Mouse (Mus musculus): ENCODE data around the gene Hoxb3.

Hoxb3 gene

DNA sequence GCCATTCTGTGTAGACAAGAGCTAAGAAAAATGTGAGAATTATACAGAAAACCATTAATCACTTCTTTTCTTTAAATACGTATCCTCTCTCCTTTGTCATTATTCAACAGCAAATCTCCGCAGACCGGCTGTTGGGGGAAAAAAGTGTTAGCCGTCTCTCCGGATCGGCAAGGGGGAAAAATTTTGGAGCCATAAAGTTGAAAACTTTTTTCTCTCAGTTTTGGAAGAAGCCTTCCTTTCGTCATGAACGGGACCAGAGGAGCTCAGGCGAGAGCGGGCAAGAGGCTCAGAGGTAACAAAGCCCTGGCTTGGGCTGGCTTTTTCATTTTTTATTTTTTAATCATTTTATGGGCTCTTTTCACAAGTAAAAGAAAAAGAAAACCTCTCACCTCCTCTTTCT lies at the start of gene Hoxb3:
Hoxb3 (plus strand) TSS at position 173 of the 400 bp plus-strand sequence.
- DNase-seq (ENCODE audit: low spot score), result no peak

DNA sequence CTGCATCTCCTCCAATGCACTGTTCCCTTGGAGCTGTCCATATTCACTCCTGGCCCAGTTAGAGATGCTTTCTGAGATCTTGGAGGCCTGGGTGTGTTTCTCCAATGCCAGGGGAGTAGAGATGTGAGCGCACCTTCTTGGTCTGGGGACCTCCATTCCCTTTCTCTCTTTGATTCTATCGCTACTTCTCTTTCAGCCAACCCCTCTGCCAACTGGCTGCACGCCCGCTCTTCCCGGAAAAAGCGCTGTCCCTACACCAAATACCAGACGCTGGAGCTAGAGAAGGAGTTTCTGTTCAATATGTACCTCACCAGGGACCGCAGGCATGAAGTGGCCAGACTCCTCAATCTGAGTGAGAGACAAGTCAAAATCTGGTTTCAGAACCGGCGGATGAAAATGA lies 48.7 kb upstream of the Hoxb3 start:
- no peak for DNase-seq (ENCODE audit: low spot score)

- DNase-seq (ENCODE audit: low spot score), result no peak
Observed at GRCm38 (mm10) chr11:96275896-96276295, 47.2 kb upstream of the Hoxb3 start.

GRCm38 (mm10) chr11:96277151-96278044 lies 45.7 kb upstream of the Hoxb3 start:
- DNase-seq (ENCODE audit: low spot score), result no peak

GRCm38 (mm10) chr11:96278324-96278723 lies 44.8 kb upstream of the Hoxb3 start:
- no peak for DNase-seq (ENCODE audit: low spot score)

- peak; percentile 85 for DNase-seq (ENCODE audit: low spot score)
Observed at GRCm38 (mm10) chr11:96278773-96279172, 44.4 kb upstream of the Hoxb3 start.

GRCm38 (mm10) chr11:96279421-96280233 lies 43.5 kb upstream of the Hoxb3 start:
- no peak for DNase-seq (ENCODE audit: low spot score)

GRCm38 (mm10) chr11:96280399-96281378 lies 42.4 kb upstream of the Hoxb3 start:
- no peak for DNase-seq (ENCODE audit: low spot score)

GRCm38 (mm10) chr11:96281396-96281795 lies 41.7 kb upstream of the Hoxb3 start:
- no peak for DNase-seq (ENCODE audit: low spot score)

- no peak for DNase-seq (ENCODE audit: low spot score)
Observed at GRCm38 (mm10) chr11:96281855-96282570, 41.1 kb upstream of the Hoxb3 start, which contains the start of gene Hoxb8. TSS of gene Hoxb8 (plus strand) at chr11:96281905.

- DNase-seq (ENCODE audit: low spot score), result no peak
Observed at GRCm38 (mm10) chr11:96282795-96283430, 40.2 kb upstream of the Hoxb3 start.

- DNase-seq (ENCODE audit: low spot score), result no peak
Observed at GRCm38 (mm10) chr11:96284041-96284749, 38.9 kb upstream of the Hoxb3 start.

GRCm38 (mm10) chr11:96284774-96285734 lies 38.1 kb upstream of the Hoxb3 start:
- DNase-seq (ENCODE audit: low spot score), result no peak

- DNase-seq (ENCODE audit: low spot score), result no peak
Observed at GRCm38 (mm10) chr11:96285771-96286738, 37.1 kb upstream of the Hoxb3 start, which contains the start of gene Hoxb7. TSS of gene Hoxb7 (plus strand) at chr11:96286623.

DNA sequence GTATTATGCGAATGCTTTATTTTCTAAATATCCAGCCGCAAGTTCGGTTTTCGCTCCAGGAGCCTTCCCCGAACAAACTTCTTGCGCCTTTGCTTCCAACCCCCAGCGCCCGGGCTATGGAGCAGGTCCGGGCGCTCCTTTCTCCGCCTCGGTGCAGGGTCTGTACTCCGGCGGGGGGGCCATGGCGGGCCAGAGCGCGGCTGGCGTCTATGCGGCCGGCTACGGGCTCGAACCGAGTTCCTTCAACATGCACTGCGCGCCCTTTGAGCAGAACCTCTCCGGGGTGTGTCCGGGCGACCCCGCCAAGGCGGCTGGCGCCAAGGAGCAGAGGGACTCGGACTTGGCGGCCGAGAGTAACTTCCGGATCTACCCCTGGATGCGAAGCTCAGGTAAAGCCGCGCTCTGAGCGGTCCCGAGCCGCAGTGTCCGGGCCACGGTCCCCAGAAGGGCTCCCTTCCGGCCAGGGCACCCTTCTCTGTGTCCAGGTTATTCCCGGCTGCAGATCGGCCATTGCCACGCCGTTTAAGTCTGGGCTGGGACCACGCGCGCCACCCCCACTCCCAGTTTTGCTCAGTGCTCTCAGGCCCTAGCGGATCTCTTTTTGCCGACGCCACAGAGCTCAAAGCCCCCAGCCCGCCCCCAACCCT lies 36.3 kb upstream of the Hoxb3 start:
- no peak for DNase-seq (ENCODE audit: low spot score)

- no peak for DNase-seq (ENCODE audit: low spot score)
Observed at GRCm38 (mm10) chr11:96287411-96287810, 35.7 kb upstream of the Hoxb3 start.

Measured in lung, postnatal 25 days (tissue).